Mouse (Mus musculus): ENCODE results near the gene Sh3kbp1. TPM values are rescaled to one million over a fixed set of nuclear protein-coding genes. Genes with fewer than 3 reads are reported as not detected.

The Sh3kbp1 gene
- polyA plus RNA-seq, 1 experiment from 2014 or later: 36.9 TPM

DNA sequence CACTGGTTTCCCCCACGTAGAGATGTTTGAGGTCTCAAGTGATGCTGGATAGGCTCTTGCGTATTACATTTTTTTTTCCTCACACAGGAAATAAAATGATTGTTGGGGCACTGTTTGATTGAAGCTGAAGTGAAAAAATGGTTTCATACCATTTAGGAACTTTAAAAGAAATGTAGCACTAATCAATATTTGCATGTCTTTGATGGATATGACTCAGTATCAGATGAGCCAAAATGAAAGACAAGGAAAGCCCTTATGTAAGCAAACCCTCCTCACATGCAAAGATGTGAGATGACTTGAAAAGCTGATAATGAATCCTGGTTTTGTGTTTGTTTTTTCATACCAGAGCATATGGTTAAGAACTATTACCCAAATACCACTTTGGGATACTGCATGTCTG is 272.0 kb downstream of the Sh3kbp1 start:
- no peak for ATAC-seq (ENCODE audit: insufficient number of reproducible peaks, insufficient read depth, low FRiP score, low TSS enrichment, low read depth)
- 82% methylated on average over 2 of the region's 2 CpGs for WGBS
- no peak overlapping the region for H3K27ac ChIP-seq
- H3K4me2 ChIP-seq: no peak overlapping the region
- H3K36me3 ChIP-seq: no peaks in the 10 kb centered on the region
- peaks cover 39% of the 10 kb centered on the region for H3K27me3 ChIP-seq
- no peaks in the 10 kb centered on the region for H3K4me1 ChIP-seq
- no peak overlapping the region for H3K4me3 ChIP-seq
- no peak overlapping the region for H3K9ac ChIP-seq
- H3K9me3 ChIP-seq: no peaks in the 10 kb centered on the region

DNA sequence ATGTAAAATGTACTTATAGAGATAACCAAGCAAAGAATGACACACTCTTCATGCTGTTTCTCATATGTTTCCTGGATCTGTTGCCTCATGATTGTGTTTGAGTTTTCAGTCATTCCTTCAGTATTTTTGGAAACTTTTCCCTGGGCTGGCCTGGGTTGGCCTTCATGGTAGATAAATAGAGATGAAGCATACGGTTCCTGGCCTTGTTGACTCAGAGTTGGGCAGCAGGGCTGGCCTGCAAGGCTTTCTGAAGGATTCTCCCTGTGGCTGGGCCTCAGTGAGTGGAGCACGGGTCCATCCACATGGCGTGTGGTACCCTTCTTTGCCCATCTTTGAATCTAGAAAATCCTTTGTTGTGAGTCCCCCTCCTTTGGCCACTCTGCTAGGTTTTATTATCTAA is 276.3 kb downstream of the Sh3kbp1 start:
- no peaks in the 10 kb centered on the region for H3K36me3 ChIP-seq
- 86% methylated on average over 3 of the region's 3 CpGs for WGBS
- no peak for ATAC-seq (ENCODE audit: insufficient number of reproducible peaks, insufficient read depth, low FRiP score, low TSS enrichment, low read depth)

DNA sequence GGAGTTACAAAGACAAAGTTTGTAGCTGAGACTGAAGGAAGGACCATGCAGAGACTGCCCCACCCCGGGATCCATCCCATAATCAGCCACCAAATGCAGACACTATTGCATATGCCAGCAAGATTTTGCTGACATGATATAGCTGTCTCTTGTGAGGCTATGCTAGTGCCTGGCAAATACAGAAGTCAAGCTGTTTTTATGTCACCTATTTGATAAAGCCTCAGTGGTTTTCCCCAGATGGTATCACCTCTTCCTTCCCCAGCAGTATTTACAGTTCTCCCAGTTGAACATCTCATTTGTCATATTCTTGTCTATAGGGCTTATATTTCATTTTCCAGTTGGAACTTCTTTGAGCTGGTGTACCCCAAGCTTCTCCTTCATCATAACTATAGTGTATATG is 280.6 kb downstream of the Sh3kbp1 start:
- WGBS: 89% methylated on average over 1 of the region's 1 CpGs
- Histone ChIP-seq H3K36me3 (no peaks in the 10 kb centered on the region), H3K4me3 (no peak overlapping the region), H3K9me3 (no peaks in the 10 kb centered on the region), H3K4me1 (0 out of 2 replicates have a peak, but pooled peaks cover 8% of the 10 kb centered on the region), H3K27ac (no peak overlapping the region), H3K4me2 (no peak overlapping the region), H3K9ac (no peak overlapping the region), H3K27me3 (peaks cover 57% of the 10 kb centered on the region)
- no peak for ATAC-seq (ENCODE audit: insufficient number of reproducible peaks, insufficient read depth, low FRiP score, low TSS enrichment, low read depth)

More for the DNA sequence above, 276.3 kb downstream of the Sh3kbp1 start:
- H3K9me3 ChIP-seq: no peaks in the 10 kb centered on the region
- no peak overlapping the region for H3K4me3 ChIP-seq
- H3K9ac ChIP-seq: no peak overlapping the region
- H3K4me1 ChIP-seq: no peaks in the 10 kb centered on the region
- no peak overlapping the region for H3K27ac ChIP-seq
- H3K4me2 ChIP-seq: no peak overlapping the region
- H3K27me3 ChIP-seq: peaks cover 38% of the 10 kb centered on the region

DNA sequence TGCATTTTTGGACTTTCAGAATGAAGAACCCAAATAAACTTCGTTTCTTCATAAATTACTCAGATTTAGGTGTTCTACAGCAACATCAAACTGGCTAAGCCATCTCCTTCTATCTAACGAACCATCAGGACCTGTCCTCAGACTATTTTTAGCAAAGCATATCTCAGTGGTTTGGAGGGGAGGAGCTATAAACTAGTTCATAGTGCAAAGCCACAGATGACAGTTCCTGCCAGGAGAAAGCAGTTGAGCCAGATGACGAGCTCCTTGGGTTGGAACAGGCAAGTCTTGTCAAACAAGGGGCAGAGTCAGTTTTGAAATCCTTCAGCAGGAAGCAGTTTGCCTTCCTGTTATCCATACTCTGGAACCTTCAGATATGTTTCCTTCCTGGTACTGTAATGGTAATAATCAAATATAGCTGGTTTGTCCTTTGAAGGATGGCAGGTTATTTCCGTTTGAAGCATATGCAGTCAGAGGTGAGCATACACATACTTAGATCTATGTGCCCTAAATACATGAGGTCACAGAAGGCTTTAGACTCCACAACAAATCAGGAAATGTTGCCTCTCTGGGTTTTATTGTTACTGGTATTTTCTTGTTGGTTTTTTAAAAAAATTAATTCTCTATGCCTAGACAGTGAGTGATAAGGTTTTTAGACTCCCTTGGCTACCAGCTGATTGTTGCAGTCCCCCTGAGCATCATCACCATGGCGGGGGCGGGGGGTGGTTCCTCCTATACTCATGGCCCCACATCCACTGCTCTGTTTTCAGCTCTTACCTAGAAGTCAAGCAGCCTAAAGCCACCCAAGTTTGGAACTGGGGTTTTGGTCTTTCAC is 282.6 kb downstream of the Sh3kbp1 start:
- H3K36me3 ChIP-seq: no peaks in the 10 kb centered on the region
- H3K27ac ChIP-seq: 0 out of 2 replicates have a peak overlapping the region, but pooled peaks have one; percentile 7
- WGBS: 70% methylated on average over 6 of the region's 6 CpGs
- no peak overlapping the region for H3K4me2 ChIP-seq
- no peak overlapping the region for H3K9ac ChIP-seq
- H3K9me3 ChIP-seq: no peaks in the 10 kb centered on the region
- no peak overlapping the region for H3K4me3 ChIP-seq
- no peak for ATAC-seq (ENCODE audit: insufficient number of reproducible peaks, insufficient read depth, low FRiP score, low TSS enrichment, low read depth)
- 0 out of 2 replicates have a peak, but pooled peaks cover 8% of the 10 kb centered on the region for H3K4me1 ChIP-seq
- H3K27me3 ChIP-seq: peaks cover 50% of the 10 kb centered on the region

DNA sequence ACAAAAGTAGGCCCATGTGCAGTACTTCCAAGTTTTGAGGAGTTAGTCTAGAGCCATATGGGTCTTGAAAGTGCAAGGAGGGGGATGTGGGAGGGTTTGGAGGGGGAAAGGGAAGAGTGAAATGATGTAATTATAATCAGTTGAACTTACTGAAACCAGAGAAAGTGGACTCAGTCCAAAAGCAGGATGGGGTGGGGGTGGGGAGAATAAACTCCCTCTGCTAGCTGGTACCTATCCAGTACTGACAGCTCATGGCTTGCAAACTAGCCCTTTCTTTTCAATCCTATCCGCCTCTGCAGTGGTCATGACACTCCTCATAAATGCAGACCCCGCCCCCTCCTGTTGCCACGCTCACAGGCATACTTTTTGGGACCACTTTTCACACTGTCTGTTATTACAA is 283.5 kb downstream of the Sh3kbp1 start:
- H3K27ac ChIP-seq: 0 out of 2 replicates have a peak overlapping the region, but pooled peaks have one; percentile 7

DNA sequence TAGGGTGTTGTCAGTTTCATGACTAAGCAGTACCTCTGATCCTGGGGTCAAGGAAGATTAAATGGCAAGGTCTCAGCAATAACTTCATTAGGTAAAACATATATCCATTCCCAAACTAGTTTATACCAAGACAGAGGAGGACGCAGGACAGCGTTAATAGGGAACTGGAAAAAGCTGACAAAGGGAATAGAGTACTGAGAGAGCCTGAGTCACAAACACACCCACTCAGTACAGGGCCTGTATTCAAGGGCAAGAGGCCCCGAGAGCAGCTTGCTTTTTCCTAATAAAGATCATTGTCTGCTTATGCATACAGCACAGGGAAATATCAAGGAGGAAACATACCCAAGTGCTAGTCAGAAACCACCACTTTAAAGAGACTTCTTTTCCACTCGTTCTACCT is 284.5 kb downstream of the Sh3kbp1 start:
- Histone ChIP-seq H3K9ac (no peak overlapping the region), H3K4me2 (no peak overlapping the region), H3K9me3 (no peaks in the 10 kb centered on the region), H3K4me3 (no peak overlapping the region), H3K4me1 (0 out of 2 replicates have a peak, but pooled peaks cover 8% of the 10 kb centered on the region), H3K36me3 (no peaks in the 10 kb centered on the region), H3K27me3 (peaks cover 36% of the 10 kb centered on the region), H3K27ac (no peak overlapping the region)
- ATAC-seq (ENCODE audit: insufficient number of reproducible peaks, insufficient read depth, low FRiP score, low TSS enrichment, low read depth): no peak
- WGBS: 74% methylated on average over 4 of the region's 4 CpGs

More for the DNA sequence above, 283.5 kb downstream of the Sh3kbp1 start:
- Histone ChIP-seq H3K36me3 (no peaks in the 10 kb centered on the region), H3K4me2 (no peak overlapping the region), H3K9me3 (no peaks in the 10 kb centered on the region), H3K4me1 (0 out of 2 replicates have a peak, but pooled peaks cover 8% of the 10 kb centered on the region), H3K27me3 (peaks cover 42% of the 10 kb centered on the region), H3K9ac (no peak overlapping the region), H3K4me3 (no peak overlapping the region)
- 55% methylated on average over 3 of the region's 3 CpGs for WGBS
- no peak for ATAC-seq (ENCODE audit: insufficient number of reproducible peaks, insufficient read depth, low FRiP score, low TSS enrichment, low read depth)

DNA sequence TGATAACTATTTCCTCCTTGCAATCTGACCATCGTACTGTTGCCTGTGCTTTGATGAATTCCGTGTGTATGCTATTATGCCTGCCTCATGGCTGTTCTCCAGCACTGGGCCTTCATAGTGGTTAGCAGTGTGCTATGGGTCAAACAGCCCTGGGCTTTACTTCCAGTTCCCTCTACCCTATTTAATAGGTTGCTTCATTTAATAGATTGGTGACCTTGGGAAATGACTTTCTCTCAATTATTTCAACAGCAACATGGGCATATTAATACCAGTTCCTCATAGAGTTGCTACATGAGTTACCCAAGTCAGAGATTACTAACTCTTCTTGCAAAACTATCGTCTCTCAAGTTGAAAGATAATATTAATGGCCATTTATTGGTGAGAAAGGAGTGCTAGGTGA is 285.0 kb downstream of the Sh3kbp1 start:
- H3K4me3 ChIP-seq: no peak overlapping the region
- ATAC-seq (ENCODE audit: insufficient number of reproducible peaks, insufficient read depth, low FRiP score, low TSS enrichment, low read depth): no peak

DNA sequence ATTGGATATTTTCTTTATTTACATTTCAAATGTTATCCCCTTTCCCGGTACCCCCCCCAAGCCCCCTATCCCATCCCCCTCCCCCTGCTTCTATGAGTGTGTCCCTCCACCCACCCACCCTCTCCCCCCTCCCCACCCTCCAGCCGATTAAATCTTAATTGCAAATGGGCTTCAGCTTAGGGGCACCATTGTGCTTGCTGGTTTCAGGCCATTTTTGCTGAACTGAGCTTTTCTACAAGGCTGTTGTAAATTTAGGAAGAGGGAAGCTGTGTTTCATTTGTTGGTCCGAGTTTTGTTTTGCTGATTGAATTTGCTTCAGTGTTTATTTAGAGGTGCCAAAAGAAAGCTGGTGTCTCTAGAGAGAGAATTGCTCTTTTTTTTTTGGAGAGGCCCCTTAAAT is 286.4 kb downstream of the Sh3kbp1 start:
- no peak for ATAC-seq (ENCODE audit: insufficient number of reproducible peaks, insufficient read depth, low FRiP score, low TSS enrichment, low read depth)
- Histone ChIP-seq H3K9ac (no peak overlapping the region), H3K4me3 (no peak overlapping the region), H3K27ac (no peak overlapping the region), H3K27me3 (peaks cover 34% of the 10 kb centered on the region), H3K36me3 (no peaks in the 10 kb centered on the region), H3K4me2 (no peak overlapping the region), H3K4me1 (0 out of 2 replicates have a peak, but pooled peaks cover 8% of the 10 kb centered on the region), H3K9me3 (no peaks in the 10 kb centered on the region)
- WGBS: 37% methylated on average over 3 of the region's 3 CpGs

More for the DNA sequence above, 285.0 kb downstream of the Sh3kbp1 start:
- WGBS: 60% methylated on average over 3 of the region's 3 CpGs
- Histone ChIP-seq H3K9me3 (no peaks in the 10 kb centered on the region), H3K27ac (no peak overlapping the region), H3K36me3 (no peaks in the 10 kb centered on the region), H3K27me3 (peaks cover 36% of the 10 kb centered on the region), H3K9ac (no peak overlapping the region), H3K4me2 (no peak overlapping the region), H3K4me1 (0 out of 2 replicates have a peak, but pooled peaks cover 8% of the 10 kb centered on the region)

DNA sequence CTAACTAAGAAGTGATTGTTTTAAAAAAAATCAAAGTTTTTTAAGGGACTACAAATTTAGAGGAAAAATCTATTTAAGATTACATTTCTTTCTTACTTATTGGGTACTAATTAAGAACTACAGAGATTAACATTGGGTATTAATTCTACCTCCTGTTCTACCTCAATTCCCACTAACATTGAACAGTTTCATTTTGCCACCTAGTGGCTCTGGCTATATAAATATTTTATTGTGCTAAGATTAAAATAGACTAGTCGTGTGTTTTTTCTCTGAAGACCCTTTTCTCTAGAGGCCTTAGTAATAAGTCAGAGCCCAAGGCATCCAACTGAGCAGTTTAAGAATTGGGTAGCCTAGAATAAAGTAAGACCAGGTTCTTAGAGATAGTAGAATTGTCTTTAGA is 288.1 kb downstream of the Sh3kbp1 start:
- Histone ChIP-seq H3K9ac (no peak overlapping the region), H3K27me3 (peaks cover 27% of the 10 kb centered on the region), H3K27ac (no peak overlapping the region), H3K9me3 (no peaks in the 10 kb centered on the region), H3K4me3 (no peak overlapping the region), H3K4me2 (no peak overlapping the region), H3K4me1 (0 out of 2 replicates have a peak, but pooled peaks cover 4% of the 10 kb centered on the region), H3K36me3 (no peaks in the 10 kb centered on the region)
- WGBS: 52% methylated on average over 1 of the region's 1 CpGs
- no peak for ATAC-seq (ENCODE audit: insufficient number of reproducible peaks, insufficient read depth, low FRiP score, low TSS enrichment, low read depth)

DNA sequence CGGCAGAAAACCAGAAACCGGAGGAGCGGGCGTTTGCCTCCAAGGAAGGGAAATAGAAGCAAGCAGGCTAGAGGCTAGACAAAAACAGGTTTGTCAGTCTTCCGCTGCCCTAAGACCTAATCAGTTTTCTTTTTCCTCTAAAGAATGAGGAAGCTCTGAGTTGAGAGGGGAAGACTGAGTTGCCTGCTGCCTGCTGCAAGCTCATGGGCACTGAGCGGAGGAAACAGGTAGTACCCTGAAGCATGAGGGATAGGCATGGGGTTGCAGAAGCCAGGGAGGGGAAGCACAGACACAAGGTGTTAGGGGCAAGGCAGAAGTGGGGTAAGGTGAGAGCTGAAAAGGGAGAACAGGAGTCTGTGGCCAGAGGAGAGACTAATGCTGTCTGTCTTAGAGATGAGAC is 297.7 kb downstream of the Sh3kbp1 start:
- no peak overlapping the region for H3K27ac ChIP-seq
- H3K27me3 ChIP-seq: peaks cover 51% of the 10 kb centered on the region
- H3K4me1 ChIP-seq: no peaks in the 10 kb centered on the region
- no peaks in the 10 kb centered on the region for H3K9me3 ChIP-seq
- no peak overlapping the region for H3K4me3 ChIP-seq
- 69% methylated on average over 6 of the region's 6 CpGs for WGBS
- H3K9ac ChIP-seq: no peak overlapping the region
- H3K36me3 ChIP-seq: no peaks in the 10 kb centered on the region
- H3K4me2 ChIP-seq: no peak overlapping the region
- no peak for ATAC-seq (ENCODE audit: insufficient number of reproducible peaks, insufficient read depth, low FRiP score, low TSS enrichment, low read depth)

DNA sequence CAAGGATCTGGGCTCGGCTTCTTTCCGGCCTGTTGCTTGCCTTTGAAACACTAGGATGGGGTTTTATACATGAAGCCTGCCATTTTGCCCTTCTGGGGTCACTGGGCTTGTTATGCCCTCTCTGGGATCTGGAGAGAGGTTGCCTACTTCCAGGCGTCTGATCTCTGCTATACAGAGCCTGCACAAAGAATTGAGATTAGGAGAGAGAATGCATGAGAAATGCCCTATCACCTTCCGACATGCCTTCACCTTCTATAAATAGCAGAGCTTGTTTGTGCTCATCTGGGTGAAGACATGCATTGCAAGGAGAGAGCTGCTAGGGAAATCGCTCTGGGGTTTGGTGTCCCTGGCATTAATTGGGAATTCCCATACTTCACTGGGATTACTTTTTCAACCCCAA is 301.1 kb downstream of the Sh3kbp1 start:
- H3K4me3 ChIP-seq: no peak overlapping the region
- H3K4me1 ChIP-seq: no peaks in the 10 kb centered on the region
- peaks cover 56% of the 10 kb centered on the region for H3K27me3 ChIP-seq
- no peaks in the 10 kb centered on the region for H3K36me3 ChIP-seq
- 87% methylated on average over 5 of the region's 5 CpGs for WGBS
- no peak overlapping the region for H3K27ac ChIP-seq
- H3K9ac ChIP-seq: no peak overlapping the region
- ATAC-seq (ENCODE audit: insufficient number of reproducible peaks, insufficient read depth, low FRiP score, low TSS enrichment, low read depth): no peak
- no peaks in the 10 kb centered on the region for H3K9me3 ChIP-seq
- no peak overlapping the region for H3K4me2 ChIP-seq

DNA sequence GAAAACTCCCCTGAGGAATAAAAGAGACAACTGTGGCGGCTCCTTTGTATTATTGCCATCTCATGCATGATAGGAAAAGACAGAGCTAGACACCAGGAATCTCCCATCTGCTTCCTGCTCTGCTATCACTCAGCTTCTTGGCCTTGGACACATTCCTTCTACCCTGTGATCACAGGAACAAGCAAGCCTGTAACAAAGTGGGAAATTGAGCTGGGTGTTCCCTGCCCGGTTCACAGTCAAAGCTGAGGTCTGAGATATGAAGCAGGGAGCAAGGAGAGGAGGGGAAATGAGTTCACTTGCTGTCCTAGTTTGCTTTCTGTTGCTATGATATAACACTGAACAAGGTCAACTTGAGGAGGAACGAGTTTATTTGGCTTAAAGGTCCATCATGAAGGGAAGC is 301.8 kb downstream of the Sh3kbp1 start:
- Histone ChIP-seq H3K9me3 (no peaks in the 10 kb centered on the region), H3K4me1 (no peaks in the 10 kb centered on the region), H3K36me3 (no peaks in the 10 kb centered on the region), H3K27me3 (peaks cover 51% of the 10 kb centered on the region), H3K9ac (no peak overlapping the region), H3K4me2 (no peak overlapping the region), H3K4me3 (no peak overlapping the region), H3K27ac (no peak overlapping the region)
- WGBS: 72% methylated on average over 3 of the region's 3 CpGs
- ATAC-seq (ENCODE audit: insufficient number of reproducible peaks, insufficient read depth, low FRiP score, low TSS enrichment, low read depth): no peak

All from embryonic facial prominence, embryonic 13.5 days (tissue).